Mouse (Mus musculus): ENCODE results near the gene Tmem136. TPM values are rescaled to one million over a fixed set of nuclear protein-coding genes. Genes with fewer than 3 reads are reported as not detected.

The Tmem136 gene
- polyA plus RNA-seq, 1 experiment from 2014 or later: 11.5 TPM

DNA sequence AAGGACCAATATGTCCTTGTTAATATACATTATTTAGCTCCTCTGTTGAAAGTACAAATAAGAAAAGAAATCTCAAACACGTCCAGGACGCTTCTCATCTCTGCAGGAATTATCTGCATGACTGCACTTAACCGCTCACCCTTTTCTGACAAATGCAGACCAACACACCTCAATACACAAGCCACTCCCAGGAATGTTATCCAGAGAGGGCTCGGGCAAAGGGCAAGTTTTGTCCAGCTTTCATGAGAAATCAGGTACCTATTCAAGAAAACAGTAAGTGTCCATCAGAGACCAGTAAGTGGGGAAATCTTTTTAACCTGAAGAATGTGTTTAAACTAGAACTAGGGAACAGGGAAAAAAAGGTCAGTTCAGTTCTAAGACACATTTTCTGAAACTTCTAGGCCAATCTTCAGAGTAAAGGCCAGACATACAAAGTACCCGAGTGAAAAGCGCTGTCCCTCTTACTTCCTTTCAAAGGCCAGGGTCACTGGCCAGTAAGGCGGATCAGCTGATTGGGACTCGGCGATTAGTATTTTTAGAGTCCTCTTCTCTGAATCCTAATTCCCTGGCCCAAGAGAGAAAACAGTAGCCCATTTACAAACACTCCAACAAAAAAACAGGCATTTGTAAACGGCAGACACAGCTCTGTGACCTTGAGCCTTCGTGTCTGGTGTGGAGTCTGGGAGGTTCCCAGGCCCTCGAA, 788 bp downstream of the Tmem136 start:
- Histone ChIP-seq H3K9ac (ENCODE audit: low read length) (peak overlapping the region; percentile 85), H3K27ac (replicated peaks; ENCODE audit: low read depth, low read length) (no peak overlapping the region), H3K4me3 (ENCODE audit: low read depth, low read length) (peak overlapping the region; percentile 90), H3K9me3 (ENCODE audit: control insufficient read depth, low read length) (no peaks in the 10 kb centered on the region), H3K4me2 (ENCODE audit: low read depth, severe bottlenecking) (peak overlapping the region; percentile 84), H3K36me3 (ENCODE audit: control insufficient read depth, insufficient read depth, low read length) (no peaks in the 10 kb centered on the region), H3K27me3 (ENCODE audit: control insufficient read depth, insufficient read depth, low read length) (0 out of 2 replicates have a peak, but pooled peaks cover 4% of the 10 kb centered on the region), H3K4me1 (ENCODE audit: control insufficient read depth, insufficient read depth, low read length) (no peaks in the 10 kb centered on the region)
- DNase-seq (ENCODE audit: low spot score) (no peak), ATAC-seq (ENCODE audit: insufficient number of reproducible peaks, low FRiP score, low TSS enrichment, low read depth) (no peak)
- 33% methylated on average over 12 of the region's 12 CpGs for WGBS

- no peak for ATAC-seq (ENCODE audit: insufficient number of reproducible peaks, low FRiP score, low TSS enrichment, low read depth)
- Histone ChIP-seq H3K4me3 (ENCODE audit: low read depth, low read length) (no peak overlapping the region), H3K9me3 (ENCODE audit: control insufficient read depth, low read length) (no peaks in the 10 kb centered on the region), H3K4me1 (ENCODE audit: control insufficient read depth, insufficient read depth, low read length) (no peaks in the 10 kb centered on the region), H3K36me3 (ENCODE audit: control insufficient read depth, insufficient read depth, low read length) (no peaks in the 10 kb centered on the region; the same call in 1 of the 2 replicates), H3K27me3 (ENCODE audit: control insufficient read depth, insufficient read depth, low read length) (0 out of 2 replicates have a peak, but pooled peaks cover 4% of the 10 kb centered on the region), H3K27ac (replicated peaks; ENCODE audit: low read depth, low read length) (no peak overlapping the region), H3K9ac (ENCODE audit: low read length) (no peak overlapping the region), H3K4me2 (ENCODE audit: low read depth, severe bottlenecking) (no peak overlapping the region)
- WGBS: 95% methylated on average over 4 of the region's 4 CpGs
- DNase-seq (ENCODE audit: low spot score): no peak
These were observed 1.5 kb downstream of the Tmem136 start for GRCm38 (mm10) chr9:43114833-43115232.

DNA sequence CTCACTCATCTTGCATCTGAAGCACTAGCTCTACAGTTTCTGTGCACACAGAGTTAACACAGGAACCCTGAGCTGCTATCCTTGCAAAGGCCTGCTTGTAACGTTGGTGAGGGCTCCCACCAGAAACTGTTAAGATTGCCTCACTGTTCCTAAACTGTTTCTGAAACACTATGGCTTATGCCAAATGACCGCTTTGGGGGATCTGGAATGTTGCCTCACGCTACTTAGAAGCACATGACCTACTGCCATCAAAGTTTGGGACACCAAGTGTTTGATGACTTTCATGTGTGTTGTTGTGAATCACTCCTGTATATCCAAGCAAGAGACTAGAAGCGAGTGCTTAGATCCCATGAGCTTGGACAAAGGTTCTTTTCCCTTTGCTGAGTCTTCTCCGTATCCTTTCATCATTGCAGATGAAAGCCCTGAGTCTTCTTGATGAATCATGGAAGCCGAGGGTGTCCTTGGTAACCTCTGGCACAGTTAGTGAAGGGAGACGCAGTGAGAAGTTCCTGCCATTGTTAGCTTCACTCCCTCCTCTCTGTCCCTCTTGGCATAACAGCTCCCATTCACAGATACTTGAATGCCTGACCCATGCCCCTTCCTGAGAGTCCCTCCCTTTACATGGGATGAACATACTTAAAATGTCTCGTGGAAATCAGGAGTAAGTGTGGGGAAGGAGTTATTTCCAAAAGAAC, 5.9 kb downstream of the Tmem136 start:
- Histone ChIP-seq H3K4me1 (ENCODE audit: control insufficient read depth, insufficient read depth, low read length) (0 out of 2 replicates have a peak, but pooled peaks cover 2% of the 10 kb centered on the region), H3K36me3 (ENCODE audit: control insufficient read depth, insufficient read depth, low read length) (no peaks in the 10 kb centered on the region; the same call in 1 of the 2 replicates), H3K9me3 (ENCODE audit: control insufficient read depth, low read length) (no peaks in the 10 kb centered on the region), H3K27me3 (ENCODE audit: control insufficient read depth, insufficient read depth, low read length) (no peaks in the 10 kb centered on the region), H3K4me3 (ENCODE audit: low read depth, low read length) (no peak overlapping the region), H3K27ac (replicated peaks; ENCODE audit: low read depth, low read length) (no peak overlapping the region), H3K4me2 (ENCODE audit: low read depth, severe bottlenecking) (no peak overlapping the region), H3K9ac (ENCODE audit: low read length) (no peak overlapping the region)
- ATAC-seq (ENCODE audit: insufficient number of reproducible peaks, low FRiP score, low TSS enrichment, low read depth): no peak
- DNase-seq (ENCODE audit: low spot score): no peak
- 90% methylated on average over 8 of the region's 8 CpGs for WGBS

DNA sequence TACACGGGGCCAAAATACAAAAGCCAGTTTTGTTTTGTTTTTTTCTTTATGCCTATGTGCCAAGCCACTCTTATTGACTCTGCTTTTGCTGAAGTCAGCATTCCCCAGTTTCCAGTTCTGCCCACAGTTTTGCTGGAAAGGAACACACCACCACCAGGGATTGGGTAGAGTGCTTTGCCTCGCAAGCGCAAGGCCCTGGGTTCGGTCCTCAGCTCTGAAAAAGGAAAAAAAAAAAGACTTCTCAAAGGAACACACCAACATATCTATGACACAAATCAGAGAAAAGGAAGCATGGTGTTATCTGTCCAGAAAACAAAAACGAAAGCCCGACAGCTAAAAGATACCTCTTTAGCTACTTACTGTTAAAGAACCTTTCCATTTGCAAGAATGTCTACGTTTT, 7.2 kb downstream of the Tmem136 start:
- no peaks in the 10 kb centered on the region for H3K9me3 ChIP-seq (ENCODE audit: control insufficient read depth, low read length)
- H3K27me3 ChIP-seq (ENCODE audit: control insufficient read depth, insufficient read depth, low read length): no peaks in the 10 kb centered on the region
- DNase-seq (ENCODE audit: low spot score) (no peak), ATAC-seq (ENCODE audit: insufficient number of reproducible peaks, low FRiP score, low TSS enrichment, low read depth) (no peak)
- H3K4me2 ChIP-seq (ENCODE audit: low read depth, severe bottlenecking): no peak overlapping the region
- H3K36me3 ChIP-seq (ENCODE audit: control insufficient read depth, insufficient read depth, low read length): no peaks in the 10 kb centered on the region; the same call in 1 of the 2 replicates
- WGBS: 85% methylated on average over 7 of the region's 7 CpGs
- no peak overlapping the region for H3K4me3 ChIP-seq (ENCODE audit: low read depth, low read length)
- no peak overlapping the region for H3K27ac ChIP-seq (replicated peaks; ENCODE audit: low read depth, low read length)
- no peak overlapping the region for H3K9ac ChIP-seq (ENCODE audit: low read length)
- H3K4me1 ChIP-seq (ENCODE audit: control insufficient read depth, insufficient read depth, low read length): 0 out of 2 replicates have a peak, but pooled peaks cover 2% of the 10 kb centered on the region

GRCm38 (mm10) chr9:43108721-43109120, 7.6 kb downstream of the Tmem136 start:
- Histone ChIP-seq H3K27me3 (ENCODE audit: control insufficient read depth, insufficient read depth, low read length) (no peaks in the 10 kb centered on the region), H3K9ac (ENCODE audit: low read length) (no peak overlapping the region), H3K4me2 (ENCODE audit: low read depth, severe bottlenecking) (no peak overlapping the region), H3K27ac (replicated peaks; ENCODE audit: low read depth, low read length) (no peak overlapping the region), H3K9me3 (ENCODE audit: control insufficient read depth, low read length) (no peaks in the 10 kb centered on the region), H3K36me3 (ENCODE audit: control insufficient read depth, insufficient read depth, low read length) (no peaks in the 10 kb centered on the region; the same call in 1 of the 2 replicates), H3K4me3 (ENCODE audit: low read depth, low read length) (no peak overlapping the region), H3K4me1 (ENCODE audit: control insufficient read depth, insufficient read depth, low read length) (peaks cover 3% of the 10 kb centered on the region; the same call in 1 of the 2 replicates)
- DNase-seq (ENCODE audit: low spot score): no peak
- WGBS: 82% methylated on average over 3 of the region's 3 CpGs
- no peak for ATAC-seq (ENCODE audit: insufficient number of reproducible peaks, low FRiP score, low TSS enrichment, low read depth)

GRCm38 (mm10) chr9:43108081-43108480, 8.3 kb downstream of the Tmem136 start:
- 81% methylated on average over 1 of the region's 1 CpGs for WGBS

GRCm38 (mm10) chr9:43107555-43107954, 8.8 kb downstream of the Tmem136 start:
- no peak for DNase-seq (ENCODE audit: low spot score)
- no peaks in the 10 kb centered on the region for H3K27me3 ChIP-seq (ENCODE audit: control insufficient read depth, insufficient read depth, low read length)
- H3K4me3 ChIP-seq (ENCODE audit: low read depth, low read length): no peak overlapping the region
- 61% methylated on average over 5 of the region's 5 CpGs for WGBS
- H3K27ac ChIP-seq (replicated peaks; ENCODE audit: low read depth, low read length): no peak overlapping the region
- H3K36me3 ChIP-seq (ENCODE audit: control insufficient read depth, insufficient read depth, low read length): no peaks in the 10 kb centered on the region; the same call in 1 of the 2 replicates
- H3K9me3 ChIP-seq (ENCODE audit: control insufficient read depth, low read length): no peaks in the 10 kb centered on the region
- H3K4me1 ChIP-seq (ENCODE audit: control insufficient read depth, insufficient read depth, low read length): peaks cover 8% of the 10 kb centered on the region; the same call in 1 of the 2 replicates
- H3K4me2 ChIP-seq (ENCODE audit: low read depth, severe bottlenecking): no peak overlapping the region
- H3K9ac ChIP-seq (ENCODE audit: low read length): no peak overlapping the region
- ATAC-seq (ENCODE audit: insufficient number of reproducible peaks, low FRiP score, low TSS enrichment, low read depth): no peak

More at GRCm38 (mm10) chr9:43108081-43108480, 8.3 kb downstream of the Tmem136 start:
- DNase-seq (ENCODE audit: low spot score) (no peak), ATAC-seq (ENCODE audit: insufficient number of reproducible peaks, low FRiP score, low TSS enrichment, low read depth) (no peak)
- Histone ChIP-seq H3K27ac (replicated peaks; ENCODE audit: low read depth, low read length) (no peak overlapping the region), H3K9ac (ENCODE audit: low read length) (no peak overlapping the region), H3K9me3 (ENCODE audit: control insufficient read depth, low read length) (no peaks in the 10 kb centered on the region), H3K4me2 (ENCODE audit: low read depth, severe bottlenecking) (no peak overlapping the region), H3K27me3 (ENCODE audit: control insufficient read depth, insufficient read depth, low read length) (no peaks in the 10 kb centered on the region), H3K36me3 (ENCODE audit: control insufficient read depth, insufficient read depth, low read length) (no peaks in the 10 kb centered on the region; the same call in 1 of the 2 replicates), H3K4me3 (ENCODE audit: low read depth, low read length) (no peak overlapping the region), H3K4me1 (ENCODE audit: control insufficient read depth, insufficient read depth, low read length) (peaks cover 7% of the 10 kb centered on the region; the same call in 1 of the 2 replicates)

DNA sequence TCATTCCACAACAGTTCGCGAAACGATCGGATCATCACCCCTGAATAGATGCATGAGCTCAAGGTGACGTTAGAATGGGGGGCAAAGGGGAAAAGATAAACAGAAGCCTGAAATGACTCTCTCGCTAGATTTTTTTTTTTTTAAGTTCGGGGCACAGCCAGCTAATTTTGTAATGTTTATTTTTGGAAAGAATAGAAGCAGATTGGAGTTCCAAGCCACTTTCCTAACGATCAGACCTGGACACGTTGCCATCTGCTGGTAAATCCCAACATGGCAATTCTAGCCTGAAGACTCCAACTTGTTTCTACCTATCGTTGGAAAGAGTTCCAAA, 9.2 kb downstream of the Tmem136 start, which contains the start of gene Arhgef12:
TSS of gene Arhgef12 (minus strand) at position 53 of the 331 bp plus-strand sequence.
- Histone ChIP-seq H3K4me1 (ENCODE audit: control insufficient read depth, insufficient read depth, low read length) (peaks cover 8% of the 10 kb centered on the region; the same call in 1 of the 2 replicates), H3K36me3 (ENCODE audit: control insufficient read depth, insufficient read depth, low read length) (no peaks in the 10 kb centered on the region; the same call in 1 of the 2 replicates), H3K4me3 (ENCODE audit: low read depth, low read length) (peak within 1 kb of the TSS; percentile 86), H3K9me3 (ENCODE audit: control insufficient read depth, low read length) (no peaks in the 10 kb centered on the region), H3K9ac (ENCODE audit: low read length) (peak within 1 kb of the TSS; percentile 97), H3K27ac (replicated peaks; ENCODE audit: low read depth, low read length) (peak within 1 kb of the TSS; percentile 90; the same call in 1 of the 2 replicates), H3K4me2 (ENCODE audit: low read depth, severe bottlenecking) (peak within 1 kb of the TSS; percentile 80), H3K27me3 (ENCODE audit: control insufficient read depth, insufficient read depth, low read length) (no peaks in the 10 kb centered on the region)
- ATAC-seq (ENCODE audit: insufficient number of reproducible peaks, low FRiP score, low TSS enrichment, low read depth) (no peak), DNase-seq (ENCODE audit: low spot score) (peak; percentile 45)
- WGBS: 37% methylated on average over 10 of the region's 10 CpGs

All from limb, embryonic 11.5 days (tissue).